Mouse (Mus musculus) embryonic facial prominence, embryonic 13.5 days (tissue): ENCODE results near the gene Ptch1. TPM values are rescaled to one million over a fixed set of nuclear protein-coding genes. Genes with fewer than 3 reads are reported as not detected.
A peak's percentile ranks its signal among the peaks of the same experiment; 100 is the strongest.

Experiments used
- ATAC-seq: fragments of 200-750 bp; cut with Nextera tagmentation; 2 replicates; pipeline ENCODE4 v1.8.0; 2017; ENCODE audit warnings: low read depth; ENCODE audit not compliant: insufficient number of reproducible peaks, insufficient read depth, low FRiP score, low TSS enrichment
- H3K27ac ChIP-seq: fragments of 300-500 bp; sonication (generic); 2 replicates; pipeline ENCODE4 v1.5.1; 2015; ENCODE audit warnings: moderate library complexity, mild to moderate bottlenecking, inconsistent platforms
- H3K27me3 ChIP-seq: fragments of 300-500 bp; sonication (generic); 2 replicates; pipeline ENCODE4 v1.6.1; 2015; ENCODE audit warnings: mild to moderate bottlenecking, inconsistent platforms
- H3K36me3 ChIP-seq: fragments of 300-500 bp; sonication (generic); 2 replicates; pipeline ENCODE4 v1.6.1; 2015; ENCODE audit warnings: mild to moderate bottlenecking, inconsistent platforms
- H3K4me1 ChIP-seq: fragments of 300-500 bp; sonication (generic); 2 replicates; pipeline ENCODE4 v1.6.1; 2015; ENCODE audit warnings: inconsistent platforms
- H3K4me2 ChIP-seq: fragments of 300-500 bp; sonication (generic); 2 replicates; pipeline ENCODE4 v1.6.1; 2015; ENCODE audit warnings: moderate library complexity, mild to moderate bottlenecking, inconsistent platforms
- H3K4me3 ChIP-seq: fragments of 300-500 bp; sonication (generic); 2 replicates; pipeline ENCODE4 v1.5.1; 2015; ENCODE audit warnings: mild to moderate bottlenecking, inconsistent platforms
- H3K9ac ChIP-seq: fragments of 300-500 bp; sonication (generic); 2 replicates; pipeline ENCODE4 v1.6.1; 2015; ENCODE audit warnings: mild to moderate bottlenecking, inconsistent platforms
- H3K9me3 ChIP-seq: fragments of 300-500 bp; sonication (generic); 2 replicates; pipeline ENCODE4 v1.6.1; 2016; ENCODE audit warnings: inconsistent platforms
- WGBS: fragments of 180-500 bp; shearing (Covaris S2); methylation state at CpG from one replicate; pipeline ENCODE4 v1.1.7; 2015; ENCODE audit warnings: mixed read lengths; 5-methylcytosine and 5-hydroxymethylcytosine counted together
- polyA plus RNA-seq: library from polyadenylated mRNA; unstranded; fragments of >200 nt; fragmentation: Nextera tagmentation; extraction: Ambion mirVana; gene quantifications from 2 replicates; pipeline ENCODE4 v1.2.1, GENCODE M21; 2015

The Ptch1 gene
- 30.6 and 30.8 TPM in 2 replicates for polyA plus RNA-seq

DNA sequence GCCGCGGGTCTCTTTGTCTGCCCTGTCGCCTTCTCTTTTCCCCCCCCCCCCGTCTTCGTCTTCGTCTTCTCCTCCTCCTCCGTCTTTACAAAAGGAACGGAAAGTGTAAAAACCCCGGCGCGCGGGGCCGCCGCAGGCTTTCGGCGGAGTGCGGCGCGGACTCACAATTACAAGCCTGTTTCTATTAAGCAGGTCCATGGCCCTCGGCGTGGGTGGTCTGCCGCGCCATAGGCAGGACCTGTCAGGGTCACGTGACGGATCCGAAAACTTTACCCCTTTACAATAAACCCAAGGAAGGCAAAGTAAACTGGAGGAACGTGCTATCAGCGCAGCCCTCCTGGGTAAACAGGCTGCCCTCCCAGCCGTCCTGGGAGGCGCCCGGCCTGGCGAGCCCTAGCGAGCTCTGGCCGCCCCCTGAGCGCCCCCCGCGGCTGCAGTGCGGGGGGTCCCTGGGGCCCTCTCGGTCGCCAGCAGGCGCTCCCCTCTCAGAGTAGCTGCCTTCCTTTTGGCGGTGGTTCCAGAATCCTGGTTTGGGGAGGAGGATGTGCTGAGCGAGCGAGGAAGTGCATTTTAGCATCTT is at the start of gene Ptch1:
Gene Ptch1, minus strand, starts transcription at position 343 of the 580 bp plus-strand sequence.
- 2% methylated on average over 43 of the region's 44 CpGs for WGBS
- peak within 1 kb of the TSS; percentile 90 for H3K9ac ChIP-seq
- H3K4me3 ChIP-seq = peak within 1 kb of the TSS; percentile 68
- no peaks in the 10 kb centered on the region for H3K9me3 ChIP-seq
- H3K4me1 ChIP-seq = peaks cover 34% of the 10 kb centered on the region
- H3K4me2 ChIP-seq = peak within 1 kb of the TSS; percentile 96
- peak within 1 kb of the TSS; percentile 91 for H3K27ac ChIP-seq
- peaks cover 61% of the 10 kb centered on the region for H3K27me3 ChIP-seq
- no peaks in the 10 kb centered on the region for H3K36me3 ChIP-seq
- ATAC-seq = peak; percentile 59; the same call in 1 of the 2 replicates

DNA sequence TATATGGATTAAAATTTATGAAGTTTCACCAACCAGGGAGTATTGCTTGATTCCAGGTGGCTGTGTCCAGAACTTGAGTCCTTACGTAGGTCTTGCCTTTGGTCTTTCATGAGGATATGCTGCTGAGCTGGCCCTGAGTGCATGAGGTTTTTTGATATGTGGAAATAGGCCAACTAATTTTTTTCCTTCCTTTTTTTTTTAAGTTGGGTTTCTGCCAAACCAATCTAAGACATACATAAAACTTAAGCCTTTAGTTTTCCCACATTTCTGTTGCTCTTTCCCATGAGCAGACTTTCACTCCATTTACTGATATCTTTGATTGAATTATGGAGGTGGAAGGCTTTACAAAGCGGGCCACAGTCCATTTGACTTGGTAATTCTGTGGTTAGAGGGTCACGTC is 47.9 kb upstream of the Ptch1 start:
- Histone ChIP-seq H3K4me3 (no peak overlapping the region), H3K27ac (no peak overlapping the region), H3K27me3 (no peaks in the 10 kb centered on the region), H3K4me2 (no peak overlapping the region), H3K9ac (no peak overlapping the region), H3K9me3 (no peaks in the 10 kb centered on the region), H3K4me1 (0 out of 2 replicates have a peak, but pooled peaks cover 7% of the 10 kb centered on the region), H3K36me3 (no peaks in the 10 kb centered on the region)
- WGBS = 69% methylated on average over 3 of the region's 3 CpGs
- no peak for ATAC-seq

GRCm38 (mm10) chr13:63613201-63613600 is 39.8 kb upstream of the Ptch1 start:
- Histone ChIP-seq H3K4me1 (peaks cover 19% of the 10 kb centered on the region), H3K4me3 (no peak overlapping the region), H3K9ac (no peak overlapping the region), H3K4me2 (no peak overlapping the region), H3K27ac (no peak overlapping the region), H3K9me3 (no peaks in the 10 kb centered on the region), H3K36me3 (no peaks in the 10 kb centered on the region), H3K27me3 (no peaks in the 10 kb centered on the region)
- ATAC-seq = no peak
- WGBS = 69% methylated on average over 2 of the region's 2 CpGs

DNA sequence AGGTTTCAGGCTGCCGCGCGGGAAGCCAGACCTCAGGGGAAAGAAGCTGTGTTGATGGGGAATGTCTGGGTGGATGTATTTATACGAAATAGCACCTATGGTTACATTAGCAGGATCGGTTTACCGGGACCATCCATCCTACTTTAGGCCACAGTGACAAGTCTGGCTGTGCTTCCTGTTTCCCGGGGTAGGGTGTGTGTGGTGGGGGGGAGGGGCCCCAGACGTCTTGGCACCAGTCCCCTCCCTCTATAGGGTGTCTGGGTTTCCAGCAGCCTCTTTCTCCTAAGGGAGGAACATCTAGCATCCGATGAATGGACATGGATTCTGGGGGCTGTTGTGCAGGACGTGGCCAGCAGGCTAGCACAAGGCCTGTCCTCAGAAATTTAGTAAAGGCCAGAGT is 36.3 kb upstream of the Ptch1 start:
- Histone ChIP-seq H3K4me1 (peaks cover 19% of the 10 kb centered on the region), H3K4me2 (0 out of 2 replicates have a peak overlapping the region, but pooled peaks have one; percentile 3), H3K36me3 (no peaks in the 10 kb centered on the region), H3K4me3 (no peak overlapping the region), H3K27ac (no peak overlapping the region), H3K9me3 (no peaks in the 10 kb centered on the region), H3K27me3 (no peaks in the 10 kb centered on the region), H3K9ac (peak overlapping the region; percentile 41; the same call in 1 of the 2 replicates)
- WGBS = 21% methylated on average over 10 of the region's 10 CpGs
- ATAC-seq = no peak

DNA sequence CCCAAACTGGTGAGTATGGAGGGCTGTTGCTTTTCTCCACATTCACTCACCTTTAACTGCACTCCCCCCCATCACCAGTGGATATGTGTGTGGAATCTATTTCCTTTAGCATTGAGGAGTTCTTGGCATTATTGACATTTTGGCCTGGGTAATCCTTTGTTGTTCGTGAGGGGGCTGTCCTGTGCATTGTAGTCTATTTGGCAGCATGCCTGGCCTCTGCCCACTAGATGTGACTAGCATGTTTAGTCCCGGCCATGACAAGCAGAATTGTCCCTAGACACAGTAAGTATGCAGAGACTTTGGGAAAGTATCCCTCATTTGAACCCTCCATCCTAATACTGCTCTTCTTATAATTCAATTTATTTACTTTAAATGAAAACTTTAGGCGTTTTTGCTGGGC is 24.2 kb upstream of the Ptch1 start:
- H3K4me1 ChIP-seq = no peaks in the 10 kb centered on the region
- H3K9ac ChIP-seq = no peak overlapping the region
- H3K36me3 ChIP-seq = no peaks in the 10 kb centered on the region
- no peak for ATAC-seq
- WGBS = 67% methylated on average over 3 of the region's 3 CpGs
- no peak overlapping the region for H3K27ac ChIP-seq
- no peaks in the 10 kb centered on the region for H3K27me3 ChIP-seq
- no peak overlapping the region for H3K4me2 ChIP-seq
- no peaks in the 10 kb centered on the region for H3K9me3 ChIP-seq
- H3K4me3 ChIP-seq = no peak overlapping the region

DNA sequence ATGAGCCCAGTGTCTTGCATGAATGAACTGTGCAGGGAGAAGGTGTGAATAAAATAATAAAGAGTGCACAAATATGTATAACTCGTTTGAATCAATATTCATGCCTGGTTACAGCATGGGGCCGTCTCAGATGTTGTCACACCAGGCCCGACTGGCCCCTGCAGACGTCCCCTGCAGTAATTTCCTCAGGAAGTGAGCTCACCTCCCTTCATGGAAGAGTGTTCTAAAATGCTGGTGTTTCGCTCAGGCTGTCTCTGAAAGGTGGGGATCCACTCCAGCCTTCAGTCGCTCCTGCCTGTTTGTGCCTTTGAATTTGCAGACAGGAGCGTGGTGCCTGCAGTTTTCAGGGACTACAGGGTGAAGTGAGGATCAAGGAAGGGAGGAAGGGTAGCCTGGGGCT is 22.5 kb upstream of the Ptch1 start:
- no peaks in the 10 kb centered on the region for H3K27me3 ChIP-seq
- H3K4me2 ChIP-seq = no peak overlapping the region
- H3K27ac ChIP-seq = no peak overlapping the region
- H3K4me3 ChIP-seq = no peak overlapping the region
- no peaks in the 10 kb centered on the region for H3K4me1 ChIP-seq
- no peaks in the 10 kb centered on the region for H3K36me3 ChIP-seq
- ATAC-seq = no peak
- H3K9ac ChIP-seq = no peak overlapping the region
- 41% methylated on average over 7 of the region's 7 CpGs for WGBS
- H3K9me3 ChIP-seq = no peaks in the 10 kb centered on the region

GRCm38 (mm10) chr13:63593469-63594050 is 20.2 kb upstream of the Ptch1 start:
- H3K9ac ChIP-seq = no peak overlapping the region
- no peak overlapping the region for H3K27ac ChIP-seq
- no peak overlapping the region for H3K4me2 ChIP-seq
- ATAC-seq = no peak
- no peaks in the 10 kb centered on the region for H3K27me3 ChIP-seq
- H3K4me3 ChIP-seq = no peak overlapping the region
- H3K4me1 ChIP-seq = no peaks in the 10 kb centered on the region
- H3K9me3 ChIP-seq = no peaks in the 10 kb centered on the region
- no peaks in the 10 kb centered on the region for H3K36me3 ChIP-seq
- WGBS = 66% methylated on average over 13 of the region's 13 CpGs

DNA sequence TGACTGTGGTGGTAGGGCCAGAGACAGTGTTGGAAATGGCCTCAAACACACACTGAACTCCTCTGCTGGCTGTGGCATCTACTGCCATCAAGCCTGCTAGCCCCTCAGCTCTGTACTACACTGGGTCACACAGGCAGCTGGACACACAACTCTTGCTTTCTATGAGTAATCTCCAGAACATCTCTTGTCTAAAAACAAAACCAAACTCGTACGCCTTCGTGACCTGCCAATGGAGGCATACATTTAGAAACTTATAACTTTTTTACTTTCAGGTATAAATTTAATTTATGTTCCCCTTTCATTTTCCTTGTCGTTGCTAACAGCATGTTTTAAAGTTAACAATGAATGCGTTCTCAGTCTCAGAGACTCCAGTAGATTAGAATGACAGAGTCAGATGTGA is 19.4 kb upstream of the Ptch1 start:
- Histone ChIP-seq H3K27ac (no peak overlapping the region), H3K36me3 (no peaks in the 10 kb centered on the region), H3K4me3 (no peak overlapping the region), H3K4me2 (no peak overlapping the region), H3K4me1 (no peaks in the 10 kb centered on the region), H3K27me3 (no peaks in the 10 kb centered on the region), H3K9me3 (no peaks in the 10 kb centered on the region), H3K9ac (no peak overlapping the region)
- no peak for ATAC-seq
- 87% methylated on average over 5 of the region's 5 CpGs for WGBS

DNA sequence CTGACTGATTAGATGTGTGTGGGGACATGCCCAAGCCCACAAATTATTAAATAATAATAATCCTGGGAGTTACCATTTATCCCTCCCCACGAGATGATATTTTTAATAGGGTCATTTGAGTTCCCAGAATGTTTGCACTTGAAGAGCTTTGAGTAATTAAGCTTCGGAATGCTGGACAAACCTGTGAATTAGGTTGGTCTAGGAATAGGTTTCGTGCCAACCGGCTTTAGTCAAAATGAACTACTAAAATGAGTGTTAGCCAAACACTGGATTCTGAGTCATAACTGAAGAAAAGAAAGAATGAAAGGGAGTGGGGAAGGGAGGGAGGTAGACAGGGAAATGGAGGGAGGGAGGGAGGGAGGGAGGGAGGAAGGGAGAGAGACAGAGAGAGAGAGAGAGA is 1.2 kb upstream of the Ptch1 start:
- no peak overlapping the region for H3K4me3 ChIP-seq
- no peak overlapping the region for H3K27ac ChIP-seq
- H3K36me3 ChIP-seq = no peaks in the 10 kb centered on the region
- ATAC-seq = no peak
- peaks cover 25% of the 10 kb centered on the region for H3K4me1 ChIP-seq
- H3K9me3 ChIP-seq = no peaks in the 10 kb centered on the region
- no peak overlapping the region for H3K9ac ChIP-seq
- WGBS = 54% methylated on average over 4 of the region's 4 CpGs
- no peak overlapping the region for H3K4me2 ChIP-seq
- peaks cover 57% of the 10 kb centered on the region for H3K27me3 ChIP-seq

DNA sequence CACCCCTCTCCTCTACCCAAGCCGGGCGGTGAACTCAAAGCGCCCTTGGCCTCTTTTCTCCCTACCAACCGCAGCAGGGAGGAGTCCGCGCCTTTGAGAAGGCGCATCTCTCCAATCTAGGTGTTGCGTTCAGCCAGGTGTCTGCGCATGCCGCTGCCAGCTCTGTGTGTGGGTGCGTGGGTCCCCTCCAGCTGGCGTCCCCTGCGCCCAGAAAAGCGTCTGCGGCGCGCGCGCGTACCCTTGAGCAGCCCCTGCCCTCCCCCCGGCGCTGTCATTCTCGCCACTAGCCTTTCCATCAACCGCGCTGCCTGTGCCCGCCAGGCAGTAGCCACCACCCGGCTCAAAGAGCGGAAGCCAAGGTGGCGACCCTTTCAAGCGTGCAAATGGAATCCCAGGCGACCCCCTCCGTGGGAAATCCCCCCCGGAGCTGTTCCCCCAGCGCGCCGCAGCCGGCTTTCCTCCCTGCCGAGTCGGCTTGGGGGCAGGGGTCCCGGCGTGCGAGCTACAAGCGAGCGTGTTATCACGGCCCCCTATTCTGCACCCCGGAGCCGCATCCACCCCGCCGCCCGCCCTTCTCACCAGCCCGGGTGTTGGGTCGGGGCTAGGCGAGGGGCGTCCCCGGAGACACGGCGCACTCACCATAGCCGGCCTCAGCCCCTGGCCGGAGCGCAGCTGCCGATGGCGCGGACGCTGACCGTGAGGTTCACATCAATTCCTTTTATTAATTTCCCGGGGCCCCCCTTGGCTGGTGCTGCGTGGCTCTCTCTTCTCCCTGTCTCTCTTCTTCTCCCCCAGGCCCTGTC is 744 bp downstream of the Ptch1 start:
- H3K27me3 ChIP-seq = peaks cover 61% of the 10 kb centered on the region
- H3K9me3 ChIP-seq = no peaks in the 10 kb centered on the region
- H3K36me3 ChIP-seq = no peaks in the 10 kb centered on the region
- WGBS = under 1% methylated on average over 67 of the region's 67 CpGs
- peaks cover 34% of the 10 kb centered on the region for H3K4me1 ChIP-seq
- H3K4me3 ChIP-seq = peak overlapping the region; percentile 68
- H3K4me2 ChIP-seq = peak overlapping the region; percentile 96
- peak overlapping the region; percentile 91 for H3K27ac ChIP-seq
- ATAC-seq = no peak
- peak overlapping the region; percentile 90 for H3K9ac ChIP-seq

GRCm38 (mm10) chr13:63572111-63572452 is 1.3 kb downstream of the Ptch1 start:
- Histone ChIP-seq H3K4me3 (peak overlapping the region; percentile 68), H3K9ac (peak overlapping the region; percentile 90), H3K36me3 (no peaks in the 10 kb centered on the region), H3K4me2 (peak overlapping the region; percentile 96), H3K27ac (peak overlapping the region; percentile 91), H3K4me1 (peaks cover 34% of the 10 kb centered on the region), H3K27me3 (peaks cover 61% of the 10 kb centered on the region), H3K9me3 (no peaks in the 10 kb centered on the region)
- under 1% methylated on average over 12 of the region's 12 CpGs for WGBS
- no peak for ATAC-seq

- peak overlapping the region; percentile 46 for H3K9ac ChIP-seq
- H3K9me3 ChIP-seq = no peaks in the 10 kb centered on the region
- peaks cover 51% of the 10 kb centered on the region for H3K27me3 ChIP-seq
- H3K4me2 ChIP-seq = peak overlapping the region; percentile 96
- no peak overlapping the region for H3K27ac ChIP-seq
- ATAC-seq = no peak
- H3K4me3 ChIP-seq = peak overlapping the region; percentile 68
- no peaks in the 10 kb centered on the region for H3K36me3 ChIP-seq
- H3K4me1 ChIP-seq = peaks cover 34% of the 10 kb centered on the region
These were observed 2.9 kb downstream of the Ptch1 start for GRCm38 (mm10) chr13:63570456-63570855.
